Comparison of ENCODE assay signal across 10 mouse cellular contexts in the genomic region with DNA sequence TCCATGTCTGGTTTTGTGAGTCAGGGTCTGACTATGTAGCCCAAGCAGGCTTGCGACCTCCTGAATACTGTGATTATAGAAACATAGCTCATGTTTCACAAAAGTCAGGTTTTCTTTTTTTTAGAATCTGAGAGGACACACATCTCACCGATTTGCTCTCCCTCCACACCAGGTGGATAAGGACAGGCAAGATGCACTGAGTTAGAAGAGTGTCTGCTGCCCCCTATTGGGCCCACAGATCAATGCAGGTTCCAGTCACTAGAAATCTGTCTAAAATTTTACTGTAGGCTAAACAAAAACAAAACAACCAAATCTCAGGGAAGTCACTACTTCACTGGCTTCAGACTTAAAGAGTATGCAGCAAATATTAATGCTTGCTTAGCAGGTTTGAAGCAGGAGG. TPM values are rescaled to one million over a fixed set of nuclear protein-coding genes. Genes with fewer than 3 reads are reported as not detected.
DNase-seq lines count a peak whose midpoint lies in the region; ATAC-seq and TF ChIP-seq lines count a peak whose summit lies in the region.
"Had no signal": no experiment of that assay in that cellular context is flagged by ENCODE, and none has a peak within 500 bp of the region (broad histone marks: within the 10 kb centered on the region; RNA-seq: fewer than 3 reads in every experiment).

No protein-coding gene starts in this region.

- H3K9me3 ChIP-seq in forebrain, embryonic 14.5 days (replicated peaks; ENCODE audit: control insufficient read depth, low read length) = no peaks in the 10 kb centered on the region
- no peaks in the 10 kb centered on the region for H3K9me3 ChIP-seq in forebrain, embryonic 12.5 days
- H3K9me3 ChIP-seq in liver, embryonic 11.5 days (ENCODE audit: control insufficient read depth, low read length) = no peaks in the 10 kb centered on the region
- no peaks in the 10 kb centered on the region for H3K9me3 ChIP-seq in forebrain, postnatal 0 days (ENCODE audit: low read length)
- H3K9me3 ChIP-seq: heart, embryonic 13.5 days; megakaryocyte, embryonic 14.5 days had no signal

- TF ChIP-seq POLR2A in liver, adult 2 months (IDR thresholded peaks at IDR 0.05; ENCODE audit: extremely low read depth, insufficient read depth, low read length) = no peak
- TF ChIP-seq POLR2A in bone marrow, adult 2 months (IDR thresholded peaks at IDR 0.05; ENCODE audit: borderline replicate concordance, control insufficient read depth, low read depth, low read length) = no peak

- WGBS in forebrain, embryonic 14.5 days = 59% methylated on average over 2 of the region's 2 CpGs
- 67% methylated on average over 2 of the region's 2 CpGs for WGBS in forebrain, embryonic 12.5 days
- 65% methylated on average over 2 of the region's 2 CpGs for WGBS in liver, adult 2 months
- WGBS in liver, embryonic 11.5 days = 74% methylated on average over 2 of the region's 2 CpGs
- 57% methylated on average over 2 of the region's 2 CpGs for WGBS in bone marrow, adult 2 months
- WGBS in forebrain, postnatal 0 days = 54% methylated on average over 2 of the region's 2 CpGs

- H3K27ac ChIP-seq in forebrain, embryonic 14.5 days (ENCODE audit: low read depth, low read length) = no peak overlapping the region
- H3K27ac ChIP-seq in forebrain, embryonic 12.5 days = no peak overlapping the region
- no peak overlapping the region for H3K27ac ChIP-seq in liver, adult 2 months (replicated peaks; ENCODE audit: insufficient read depth, low read depth, low read length)
- no peak overlapping the region for H3K27ac ChIP-seq in liver, embryonic 11.5 days (ENCODE audit: low read depth, low read length)
- H3K27ac ChIP-seq in bone marrow, adult 2 months (ENCODE audit: control insufficient read depth, insufficient read depth, low read depth, low read length, poor library complexity) = no peak overlapping the region
- no peak overlapping the region for H3K27ac ChIP-seq in forebrain, postnatal 0 days (ENCODE audit: low read depth, low read length)
- H3K27ac ChIP-seq: heart, embryonic 13.5 days had no signal

- peak; percentile 44; the same call in 1 of the 2 replicates for ATAC-seq in forebrain, embryonic 14.5 days
- ATAC-seq in forebrain, embryonic 12.5 days (ENCODE audit: low FRiP score) = no peak
- ATAC-seq in liver, embryonic 11.5 days (replicated peaks; ENCODE audit: low FRiP score) = no peak
- ATAC-seq in forebrain, postnatal 0 days = no peak

- H3K36me3 ChIP-seq in forebrain, embryonic 14.5 days (ENCODE audit: control insufficient read depth, insufficient read depth, low read length) = peaks cover 16% of the 10 kb centered on the region; the same call in 1 of the 2 replicates
- peaks cover 10% of the 10 kb centered on the region; the same call in 1 of the 2 replicates for H3K36me3 ChIP-seq in forebrain, embryonic 12.5 days (replicated peaks)
- H3K36me3 ChIP-seq in liver, adult 2 months (ENCODE audit: control insufficient read depth, insufficient read depth, low read length) = peaks cover 24% of the 10 kb centered on the region
- H3K36me3 ChIP-seq in liver, embryonic 11.5 days (ENCODE audit: control insufficient read depth, insufficient read depth, low read length) = no peaks in the 10 kb centered on the region; the same call in 1 of the 2 replicates
- peaks cover 40% of the 10 kb centered on the region for H3K36me3 ChIP-seq in forebrain, postnatal 0 days (ENCODE audit: insufficient read depth)

- H3K9ac ChIP-seq in forebrain, embryonic 14.5 days (ENCODE audit: low read length) = no peak overlapping the region
- no peak overlapping the region for H3K9ac ChIP-seq in forebrain, embryonic 12.5 days
- no peak overlapping the region for H3K9ac ChIP-seq in liver, adult 2 months (ENCODE audit: low read depth, low read length)
- H3K9ac ChIP-seq in liver, embryonic 11.5 days (ENCODE audit: low read depth, low read length) = no peak overlapping the region
- H3K9ac ChIP-seq in forebrain, postnatal 0 days = no peak overlapping the region
- H3K9ac ChIP-seq: heart, embryonic 13.5 days had no signal

- TF ChIP-seq CTCF in liver, adult 2 months (IDR thresholded peaks at IDR 0.05; ENCODE audit: low read depth, low read length) = peak; percentile 53
- peak; percentile 56 for TF ChIP-seq CTCF in bone marrow, adult 2 months (IDR thresholded peaks at IDR 0.05; ENCODE audit: control insufficient read depth, insufficient read depth, low read length)
- peak; percentile 70 for TF ChIP-seq CTCF in forebrain, postnatal 0 days (IDR thresholded peaks at IDR 0.05; ENCODE audit: low read depth)

- H3K27me3 ChIP-seq in forebrain, embryonic 14.5 days (replicated peaks; ENCODE audit: control insufficient read depth, insufficient read depth, low read length) = no peaks in the 10 kb centered on the region
- no peaks in the 10 kb centered on the region for H3K27me3 ChIP-seq in forebrain, embryonic 12.5 days
- no peaks in the 10 kb centered on the region for H3K27me3 ChIP-seq in liver, adult 2 months (ENCODE audit: control insufficient read depth, insufficient read depth, low read length)
- H3K27me3 ChIP-seq in liver, embryonic 11.5 days (replicated peaks; ENCODE audit: control insufficient read depth, insufficient read depth, low read length) = no peaks in the 10 kb centered on the region
- H3K27me3 ChIP-seq in forebrain, postnatal 0 days (ENCODE audit: insufficient read depth, low read length) = no peaks in the 10 kb centered on the region
- H3K27me3 ChIP-seq: heart, embryonic 13.5 days; megakaryocyte, embryonic 14.5 days had no signal

- no peaks in the 10 kb centered on the region for H3K4me1 ChIP-seq in forebrain, embryonic 14.5 days (ENCODE audit: control insufficient read depth, insufficient read depth, low read length)
- H3K4me1 ChIP-seq in forebrain, embryonic 12.5 days = no peaks in the 10 kb centered on the region
- H3K4me1 ChIP-seq in liver, adult 2 months (ENCODE audit: control insufficient read depth, insufficient read depth, low read length) = no peaks in the 10 kb centered on the region
- no peaks in the 10 kb centered on the region for H3K4me1 ChIP-seq in liver, embryonic 11.5 days (replicated peaks; ENCODE audit: control insufficient read depth, insufficient read depth, low read length)
- H3K4me1 ChIP-seq in bone marrow, adult 2 months (ENCODE audit: control insufficient read depth, insufficient read depth, low read length) = no peaks in the 10 kb centered on the region
- no peaks in the 10 kb centered on the region for H3K4me1 ChIP-seq in forebrain, postnatal 0 days (ENCODE audit: insufficient read depth)
- H3K4me1 ChIP-seq: heart, embryonic 13.5 days had no signal

- H3K4me3 ChIP-seq in forebrain, embryonic 14.5 days (ENCODE audit: low read depth, low read length) = no peak overlapping the region
- no peak overlapping the region for H3K4me3 ChIP-seq in forebrain, embryonic 12.5 days (replicated peaks)
- H3K4me3 ChIP-seq in liver, adult 2 months (ENCODE audit: insufficient read depth, low read depth, low read length) = no peak overlapping the region
- no peak overlapping the region for H3K4me3 ChIP-seq in liver, embryonic 11.5 days (ENCODE audit: low read depth, low read length)
- H3K4me3 ChIP-seq in bone marrow, adult 2 months (replicated peaks; ENCODE audit: control insufficient read depth, low read depth, low read length) = no peak overlapping the region
- H3K4me3 ChIP-seq in forebrain, postnatal 0 days (ENCODE audit: low read depth, low read length) = no peak overlapping the region
- H3K4me3 ChIP-seq: heart, embryonic 13.5 days; megakaryocyte, embryonic 14.5 days had no signal

- peak; percentile 68 for DNase-seq in forebrain, embryonic 14.5 days (ENCODE audit: low spot score)
- peak; percentile 11 for DNase-seq in liver, adult 2 months (ENCODE audit: extremely low read depth, low read depth, low spot score)
- no peak for DNase-seq in liver, embryonic 11.5 days (ENCODE audit: low spot score)
- peak; percentile 62 for DNase-seq in forebrain, postnatal 0 days
- DNase-seq in lung, postnatal 14 days = peak; percentile 37
- peak; percentile 58 for DNase-seq in thymus, postnatal 25 days

- H3K79me2 ChIP-seq in liver, adult 2 months (ENCODE audit: control insufficient read depth, insufficient read depth, low read length) = no peaks in the 10 kb centered on the region

- H3K4me2 ChIP-seq in forebrain, embryonic 14.5 days (ENCODE audit: low read length) = no peak overlapping the region
- H3K4me2 ChIP-seq in forebrain, embryonic 12.5 days = no peak overlapping the region
- no peak overlapping the region for H3K4me2 ChIP-seq in liver, embryonic 11.5 days
- no peak overlapping the region for H3K4me2 ChIP-seq in forebrain, postnatal 0 days (ENCODE audit: low read depth)
- H3K4me2 ChIP-seq: heart, embryonic 13.5 days had no signal

RNA-seq across cellular contexts. Expression of gene Bcl2, which starts 21.5 kb away (rescaled TPM):
- polyA plus RNA-seq in forebrain, embryonic 14.5 days (2014; fragmentation: Nextera tagmentation; extraction: Ambion mirVana) = 5.3 and 7.1 TPM in 2 replicates
- 9.7 and 11.0 TPM in 2 replicates for polyA plus RNA-seq in forebrain, embryonic 12.5 days (2016; fragmentation: Nextera tagmentation; extraction: Ambion mirVana)
- 1.5 and 2.0 TPM in 2 replicates for total RNA-seq in liver, adult 2 months (2014; rRNA removed)
- 0.26 and 0.35 TPM in 2 replicates for polyA plus RNA-seq in liver, adult 2 months (2012; rRNA removed)
- 2.8 and 3.3 TPM in 2 replicates for polyA plus RNA-seq in liver, embryonic 11.5 days (2014; fragmentation: Nextera tagmentation; extraction: Ambion mirVana)
- 7.9 and 14.4 TPM in 2 replicates for polyA plus RNA-seq in bone marrow, adult 2 months (2011; ENCODE audit: insufficient read depth, insufficient read length, low replicate concordance, missing spikeins)
- 10.3 and 14.1 TPM in 2 replicates for total RNA-seq in forebrain, postnatal 0 days (2014; rRNA removed)
- 3.5 and 6.3 TPM in 2 replicates for polyA plus RNA-seq in forebrain, postnatal 0 days (2015; fragmentation: Nextera tagmentation; extraction: Ambion mirVana)

RNA-seq across cellular contexts. Expression of gene Kdsr, which starts 23.9 kb away (rescaled TPM):
- 13.7 and 15.8 TPM in 2 replicates for polyA plus RNA-seq in forebrain, embryonic 14.5 days (2014; fragmentation: Nextera tagmentation; extraction: Ambion mirVana)
- polyA plus RNA-seq in forebrain, embryonic 12.5 days (2016; fragmentation: Nextera tagmentation; extraction: Ambion mirVana) = 8.3 and 9.0 TPM in 2 replicates
- total RNA-seq in liver, adult 2 months (2014; rRNA removed) = 10.4 and 11.4 TPM in 2 replicates
- 10.3 and 10.5 TPM in 2 replicates for polyA plus RNA-seq in liver, adult 2 months (2012; rRNA removed)
- polyA plus RNA-seq in liver, embryonic 11.5 days (2014; fragmentation: Nextera tagmentation; extraction: Ambion mirVana) = 8.1 and 9.6 TPM in 2 replicates
- 4.2 and 6.4 TPM in 2 replicates for polyA plus RNA-seq in bone marrow, adult 2 months (2011; ENCODE audit: insufficient read depth, insufficient read length, low replicate concordance, missing spikeins)
- 11.8 and 15.8 TPM in 2 replicates for total RNA-seq in forebrain, postnatal 0 days (2014; rRNA removed)
- 13.4 and 17.8 TPM in 2 replicates for polyA plus RNA-seq in forebrain, postnatal 0 days (2015; fragmentation: Nextera tagmentation; extraction: Ambion mirVana)
